10 mouse cellular contexts compared by ENCODE assay signal in the genomic region with DNA sequence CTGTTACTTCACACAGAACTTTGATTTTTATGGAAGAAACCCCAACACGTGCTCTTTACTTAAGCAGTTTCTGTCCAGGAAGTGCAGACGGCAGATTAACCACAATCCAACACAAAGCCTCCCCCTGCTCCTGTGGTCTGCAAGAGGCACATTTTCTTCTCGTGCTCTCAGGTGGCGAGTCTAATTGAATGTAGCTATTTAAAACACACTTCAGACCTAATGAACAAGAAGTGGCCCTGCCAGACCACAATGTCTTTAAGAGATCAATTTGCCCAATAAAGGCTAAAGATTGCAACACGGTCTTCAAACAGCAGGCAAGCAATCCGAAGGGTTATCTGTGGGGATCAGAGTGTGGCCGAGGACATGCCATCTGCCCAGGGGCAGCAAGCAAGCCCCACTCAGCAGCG. TPM values are rescaled to one million over a fixed set of nuclear protein-coding genes. Genes with fewer than 3 reads are reported as not detected.
A peak's percentile ranks its signal among the peaks of the same experiment; 100 is the strongest.
DNase-seq lines count a peak whose midpoint lies in the region; ATAC-seq lines count a peak whose summit lies in the region.
"Had no signal": no experiment of that assay in that cellular context is flagged by ENCODE, and none has a peak within 500 bp of the region (broad histone marks: within the 10 kb centered on the region; RNA-seq: fewer than 3 reads in every experiment).

No protein-coding gene starts in this region.

- H3K4me2 ChIP-seq in hindbrain, embryonic 14.5 days (replicated peaks): no peak overlapping the region
- peak overlapping the region; percentile 65 for H3K4me2 ChIP-seq in liver, embryonic 12.5 days
- H3K4me2 ChIP-seq: forebrain, embryonic 12.5 days; hindbrain, embryonic 15.5 days had no signal

- no peaks in the 10 kb centered on the region for H3K27me3 ChIP-seq in hindbrain, embryonic 10.5 days (ENCODE audit: insufficient read depth, poor library complexity, severe bottlenecking)
- H3K27me3 ChIP-seq in hindbrain, embryonic 14.5 days (ENCODE audit: control insufficient read depth, insufficient read depth, low read length): no peaks in the 10 kb centered on the region
- H3K27me3 ChIP-seq in liver, embryonic 12.5 days (replicated peaks): no peaks in the 10 kb centered on the region
- peaks cover 21% of the 10 kb centered on the region for H3K27me3 ChIP-seq in forebrain, embryonic 10.5 days (ENCODE audit: poor library complexity, severe bottlenecking)
- H3K27me3 ChIP-seq: hindbrain, embryonic 15.5 days had no signal

- DNase-seq in hindbrain, embryonic 10.5 days (ENCODE audit: low spot score): no peak
- DNase-seq in hindbrain, embryonic 14.5 days (ENCODE audit: low spot score): no peak
- peak; percentile 93 for DNase-seq in 416B (ENCODE audit: low read depth)
- peak; percentile 42 for DNase-seq in MN1 (ENCODE audit: low spot score)
- no peak for DNase-seq in cerebellum, adult 11-12 months
- no peak for DNase-seq in forebrain, embryonic 10.5 days (ENCODE audit: extremely low spot score, low spot score)
- DNase-seq in cerebellum, adult 9-11 months: no peak

- 39% methylated on average over 8 of the region's 8 CpGs for WGBS in hindbrain, embryonic 10.5 days
- WGBS in hindbrain, embryonic 14.5 days: 32% methylated on average over 8 of the region's 8 CpGs
- 8% methylated on average over 8 of the region's 8 CpGs for WGBS in liver, embryonic 12.5 days (ENCODE audit: insufficient replicate concordance)
- WGBS in forebrain, embryonic 10.5 days: 10% methylated on average over 8 of the region's 8 CpGs

- H3K27ac ChIP-seq in hindbrain, embryonic 10.5 days: peak overlapping the region; percentile 13; the same call in 1 of the 2 replicates
- H3K27ac ChIP-seq in hindbrain, embryonic 14.5 days: no peak overlapping the region
- H3K27ac ChIP-seq in liver, embryonic 12.5 days: peak overlapping the region; percentile 42
- no peak overlapping the region for H3K27ac ChIP-seq in forebrain, embryonic 10.5 days
- H3K27ac ChIP-seq: forebrain, embryonic 12.5 days; hindbrain, embryonic 15.5 days had no signal

- no peaks in the 10 kb centered on the region for H3K36me3 ChIP-seq in hindbrain, embryonic 10.5 days
- H3K36me3 ChIP-seq in hindbrain, embryonic 14.5 days (replicated peaks; ENCODE audit: control insufficient read depth, insufficient read depth): no peaks in the 10 kb centered on the region
- H3K36me3 ChIP-seq in liver, embryonic 12.5 days: 0 out of 2 replicates have a peak, but pooled peaks cover 3% of the 10 kb centered on the region
- H3K36me3 ChIP-seq in forebrain, embryonic 10.5 days (replicated peaks): no peaks in the 10 kb centered on the region
- H3K36me3 ChIP-seq: forebrain, embryonic 12.5 days; hindbrain, embryonic 15.5 days had no signal

- H3K9ac ChIP-seq in hindbrain, embryonic 14.5 days: no peak overlapping the region
- 0 out of 2 replicates have a peak overlapping the region, but pooled peaks have one; percentile 0 for H3K9ac ChIP-seq in liver, embryonic 12.5 days
- H3K9ac ChIP-seq: forebrain, embryonic 12.5 days; hindbrain, embryonic 15.5 days had no signal

- H3K4me3 ChIP-seq in hindbrain, embryonic 10.5 days: no peak overlapping the region
- no peak overlapping the region for H3K4me3 ChIP-seq in hindbrain, embryonic 14.5 days (replicated peaks; ENCODE audit: low read length)
- H3K4me3 ChIP-seq in liver, embryonic 12.5 days: no peak overlapping the region
- no peak overlapping the region for H3K4me3 ChIP-seq in forebrain, embryonic 10.5 days
- H3K4me3 ChIP-seq: forebrain, embryonic 12.5 days; hindbrain, embryonic 15.5 days had no signal

- no peak for ATAC-seq in hindbrain, embryonic 14.5 days (ENCODE audit: low FRiP score)
- no peak for ATAC-seq in liver, embryonic 12.5 days

- H3K9me3 ChIP-seq in hindbrain, embryonic 10.5 days: no peaks in the 10 kb centered on the region
- H3K9me3 ChIP-seq in hindbrain, embryonic 14.5 days (ENCODE audit: control insufficient read depth, low read length): no peaks in the 10 kb centered on the region
- H3K9me3 ChIP-seq in liver, embryonic 12.5 days (replicated peaks): no peaks in the 10 kb centered on the region
- no peaks in the 10 kb centered on the region for H3K9me3 ChIP-seq in forebrain, embryonic 10.5 days
- H3K9me3 ChIP-seq: forebrain, embryonic 12.5 days; hindbrain, embryonic 15.5 days had no signal

- peaks cover 38% of the 10 kb centered on the region for H3K4me1 ChIP-seq in hindbrain, embryonic 10.5 days (replicated peaks)
- H3K4me1 ChIP-seq in hindbrain, embryonic 14.5 days (replicated peaks; ENCODE audit: control insufficient read depth, insufficient read depth, low read length): peaks cover 15% of the 10 kb centered on the region; the same call in 1 of the 2 replicates
- peaks cover 100% of the 10 kb centered on the region for H3K4me1 ChIP-seq in liver, embryonic 12.5 days
- peaks cover 47% of the 10 kb centered on the region for H3K4me1 ChIP-seq in forebrain, embryonic 10.5 days

RNA-seq across cellular contexts. Expression of gene Pip4k2a, which starts 59.0 kb away (rescaled TPM):
- polyA plus RNA-seq in hindbrain, embryonic 10.5 days (2016; fragmentation: Nextera tagmentation; extraction: Ambion mirVana): 7.7 and 9.0 TPM in 2 replicates
- polyA plus RNA-seq in hindbrain, embryonic 14.5 days (2014; fragmentation: Nextera tagmentation; extraction: Ambion mirVana): 14.2 and 15.7 TPM in 2 replicates
- 26.2 and 26.4 TPM in 2 replicates for polyA plus RNA-seq in liver, embryonic 12.5 days (2016; fragmentation: Nextera tagmentation; extraction: Ambion mirVana)
- polyA plus RNA-seq in forebrain, embryonic 10.5 days (2016; fragmentation: Nextera tagmentation; extraction: Ambion mirVana): 6.6 and 7.5 TPM in 2 replicates

RNA-seq across cellular contexts. Expression of gene 4930426L09Rik, which starts 59.2 kb away (rescaled TPM):
- polyA plus RNA-seq in hindbrain, embryonic 10.5 days (2016; fragmentation: Nextera tagmentation; extraction: Ambion mirVana): 0.17 and 0.55 TPM in 2 replicates
- 0.60 and 0.74 TPM in 2 replicates for polyA plus RNA-seq in hindbrain, embryonic 14.5 days (2014; fragmentation: Nextera tagmentation; extraction: Ambion mirVana)
- polyA plus RNA-seq in liver, embryonic 12.5 days (2016; fragmentation: Nextera tagmentation; extraction: Ambion mirVana): 0.29 and 0.30 TPM in 2 replicates
- polyA plus RNA-seq in forebrain, embryonic 10.5 days (2016; fragmentation: Nextera tagmentation; extraction: Ambion mirVana): 0.14 and 0.31 TPM in 2 replicates

Comparison
In these comparisons a context has a peak if more than half of its experiments do, and no peak if none do; other contexts are left out.
1. H3K27ac ChIP-seq: peak in hindbrain, embryonic 10.5 days (single experiment) and liver, embryonic 12.5 days (single experiment); none in hindbrain, embryonic 14.5 days (single experiment) and forebrain, embryonic 10.5 days (single experiment).
2. DNase-seq: peak in 416B (single experiment) and MN1 (single experiment); none in hindbrain, embryonic 10.5 days (single experiment), hindbrain, embryonic 14.5 days (single experiment), cerebellum, adult 11-12 months (single experiment), forebrain, embryonic 10.5 days (single experiment) and cerebellum, adult 9-11 months (single experiment).